Mouse (Mus musculus) bone marrow, adult 2 months (tissue): ENCODE results near the gene Gm266. TPM values are rescaled to one million over a fixed set of nuclear protein-coding genes. Genes with fewer than 3 reads are reported as not detected.
A peak's percentile ranks its signal among the peaks of the same experiment; 100 is the strongest.
"Not testable (repeated sequence)": the region's sequence is repeated elsewhere in the genome, so short reads cannot be mapped to it uniquely, and the experiment has no call there.

Experiments used
- H3K27ac ChIP-seq: fragments of 200-500 bp; 2 replicates; pipeline ENCODE4 v1.5.1; 2012; ENCODE audit warnings: low read depth, mild to moderate bottlenecking, control low read depth, inconsistent platforms, low read length; ENCODE audit not compliant: control insufficient read depth, poor library complexity, insufficient read depth
- H3K4me1 ChIP-seq: fragments of 200-500 bp; 2 replicates; pipeline ENCODE4 v1.6.1; 2011; ENCODE audit warnings: low read length; ENCODE audit not compliant: control insufficient read depth, insufficient read depth
- H3K4me3 ChIP-seq: fragments of 200-500 bp; replicated peaks from 2 replicates; pipeline ENCODE3; 2011; ENCODE audit warnings: mild to moderate bottlenecking, low read depth, low read length, control low read depth; ENCODE audit not compliant: control insufficient read depth
- CTCF ChIP-seq: fragments of 200-500 bp; IDR thresholded peaks from 2 replicates; pipeline ENCODE4 v1.5.1; 2011; ENCODE audit warnings: low read length, control low read depth; ENCODE audit not compliant: control insufficient read depth, insufficient read depth
- POLR2A ChIP-seq: fragments of 200-500 bp; IDR thresholded peaks from 2 replicates; pipeline ENCODE4 v1.6.1; 2011; ENCODE audit warnings: low read depth, mild to moderate bottlenecking, control low read depth, low read length, borderline replicate concordance; ENCODE audit not compliant: control insufficient read depth
- WGBS: fragments of 180-500 bp; shearing (Covaris S2); methylation state at CpG from one replicate; pipeline ENCODE4 v1.1.7; 2018; 5-methylcytosine and 5-hydroxymethylcytosine counted together
- polyA plus RNA-seq: library from polyadenylated mRNA; stranded (reverse); fragments of >200 nt; gene quantifications from 2 replicates; pipeline ENCODE4 v1.2.4, GENCODE M21; 2011; ENCODE audit warnings: low replicate concordance; ENCODE audit not compliant: missing spikeins, insufficient read depth, insufficient read length

Gm266 gene
- polyA plus RNA-seq, 1 experiment = not detected

GRCm38 (mm10) chr12:111512572-111513063 lies 27.0 kb upstream of the Gm266 start:
- TF ChIP-seq CTCF = no peak
- Histone ChIP-seq H3K27ac (no peak overlapping the region), H3K4me1 (peaks cover 1% of the 10 kb centered on the region; the same call in 1 of the 2 replicates), H3K4me3 (no peak overlapping the region)
- 82% methylated on average over 12 of the region's 12 CpGs for WGBS

GRCm38 (mm10) chr12:111508438-111508837 lies 22.8 kb upstream of the Gm266 start:
- not testable (repeated sequence) for H3K27ac ChIP-seq
- peak overlapping the region; percentile 38 for H3K4me3 ChIP-seq
- WGBS = 74% methylated on average over 3 of the region's 3 CpGs

GRCm38 (mm10) chr12:111507962-111508361 lies 22.3 kb upstream of the Gm266 start:
- Histone ChIP-seq H3K4me1 (peaks cover 5% of the 10 kb centered on the region), H3K27ac (no peak overlapping the region), H3K4me3 (no peak overlapping the region)
- no peak for TF ChIP-seq CTCF
- no peak for TF ChIP-seq POLR2A
- 83% methylated on average over 10 of the region's 10 CpGs for WGBS

More at GRCm38 (mm10) chr12:111508438-111508837, 22.8 kb upstream of the Gm266 start:
- H3K4me1 ChIP-seq = not testable (repeated sequence)

GRCm38 (mm10) chr12:111507001-111507400 lies 21.4 kb upstream of the Gm266 start:
- 67% methylated on average over 5 of the region's 5 CpGs for WGBS
- Histone ChIP-seq H3K27ac (no peak overlapping the region), H3K4me3 (no peak overlapping the region), H3K4me1 (peaks cover 5% of the 10 kb centered on the region)
- TF ChIP-seq CTCF (no peak), POLR2A (no peak)

GRCm38 (mm10) chr12:111504904-111505303 lies 19.3 kb upstream of the Gm266 start:
- TF ChIP-seq POLR2A (no peak), CTCF (peak; percentile 95)
- Histone ChIP-seq H3K4me1 (peaks cover 5% of the 10 kb centered on the region), H3K4me3 (no peak overlapping the region), H3K27ac (no peak overlapping the region)
- 6% methylated on average over 12 of the region's 12 CpGs for WGBS

- H3K4me1 ChIP-seq = peaks cover 5% of the 10 kb centered on the region
- 14% methylated on average over 5 of the region's 5 CpGs for WGBS
- H3K4me3 ChIP-seq = no peak overlapping the region
- no peak overlapping the region for H3K27ac ChIP-seq
- TF ChIP-seq CTCF = no peak
- no peak for TF ChIP-seq POLR2A
These were observed 17.9 kb upstream of the Gm266 start for GRCm38 (mm10) chr12:111503571-111503970.

GRCm38 (mm10) chr12:111503063-111503567 lies 17.5 kb upstream of the Gm266 start:
- Histone ChIP-seq H3K4me1 (peaks cover 5% of the 10 kb centered on the region), H3K4me3 (no peak overlapping the region), H3K27ac (no peak overlapping the region)
- WGBS = 38% methylated on average over 12 of the region's 12 CpGs
- TF ChIP-seq CTCF (no peak), POLR2A (no peak)

- no peak overlapping the region for H3K4me3 ChIP-seq
- WGBS = 61% methylated on average over 5 of the region's 5 CpGs
- TF ChIP-seq POLR2A (no peak), CTCF (no peak)
- H3K27ac ChIP-seq = no peak overlapping the region
- peaks cover 5% of the 10 kb centered on the region for H3K4me1 ChIP-seq
These were observed 15.1 kb upstream of the Gm266 start for GRCm38 (mm10) chr12:111500725-111501124.

GRCm38 (mm10) chr12:111499617-111500016 lies 14.0 kb upstream of the Gm266 start:
- WGBS = 80% methylated on average over 5 of the region's 5 CpGs
- H3K27ac ChIP-seq = no peak overlapping the region
- peaks cover 5% of the 10 kb centered on the region for H3K4me1 ChIP-seq

More at GRCm38 (mm10) chr12:111499617-111500016, 14.0 kb upstream of the Gm266 start:
- no peak overlapping the region for H3K4me3 ChIP-seq
- TF ChIP-seq CTCF = no peak
- TF ChIP-seq POLR2A = no peak
